Mouse (Mus musculus): Measurements from ENCODE around the gene Vmn1r52.
"Not testable (repeated sequence)": the region's sequence is repeated elsewhere in the genome, so short reads cannot be mapped to it uniquely, and the experiment has no call there.

Vmn1r52 gene

GRCm38 (mm10) chr6:90174508-90174907 lies at the start of gene Vmn1r52:
Gene Vmn1r52 (plus strand): TSS chr6:90174808.
- no peak for DNase-seq (ENCODE audit: low spot score)

DNA sequence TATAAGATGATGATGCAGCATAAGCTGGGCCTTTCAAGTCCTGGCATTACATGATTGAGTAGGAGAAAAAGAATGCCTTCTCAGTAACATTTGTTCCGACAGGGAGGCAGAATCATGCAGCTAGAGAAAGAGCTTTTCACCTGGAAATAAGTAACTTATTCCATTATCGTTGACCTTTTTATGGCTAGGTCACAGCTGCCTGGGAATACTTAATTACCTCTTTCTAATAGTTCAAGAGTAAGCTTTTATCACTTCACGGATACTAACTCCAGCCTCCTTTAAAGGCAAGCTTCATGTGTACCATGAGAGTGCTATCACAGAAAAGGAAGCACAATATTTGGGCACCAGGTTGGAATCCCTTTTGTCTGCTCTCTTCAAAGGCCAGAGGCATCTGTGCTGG lies 14.5 kb upstream of the Vmn1r52 start:
- DNase-seq (ENCODE audit: low spot score) = no peak

GRCm38 (mm10) chr6:90202493-90202892 lies 27.9 kb downstream of the Vmn1r52 start, which contains the start of gene V1ra8:
Gene V1ra8 (plus strand): TSS chr6:90202793.
- DNase-seq (ENCODE audit: low spot score) = not testable (repeated sequence)

GRCm38 (mm10) chr6:90224338-90224737 lies 49.7 kb downstream of the Vmn1r52 start, which contains the start of gene Vmn1r53:
Gene Vmn1r53 (minus strand): TSS chr6:90224438.
- DNase-seq (ENCODE audit: low spot score) = no peak

Measured in c-Kit-positive CD71-positive TER-119-positive erythroid progenitor cells, embryonic 14.5 days (primary cell).